Mouse (Mus musculus) lung, postnatal 4 days (tissue): Measurements from ENCODE around the gene Denr.
A peak's percentile ranks its signal among the peaks of the same experiment; 100 is the strongest.

Experiments
- DNase-seq, 2 experiments: peaks; one replicate each; pipeline ENCODE4 v3.0.0; 2021

Denr gene

GRCm38 (mm10) chr5:123906976-123907630, at the start of gene Denr:
TSS of gene Denr (plus strand) at chr5:123907175.
- peak; percentile 99 to 100 for DNase-seq

- DNase-seq: no peak
These were observed 48.2 kb upstream of the Denr start for GRCm38 (mm10) chr5:123858798-123859197.

- no peak for DNase-seq
These were observed 44.3 kb upstream of the Denr start for GRCm38 (mm10) chr5:123862374-123863350.

- DNase-seq: no peak
These were observed 43.0 kb upstream of the Denr start for GRCm38 (mm10) chr5:123863934-123864333.

- peak in 1 of 2 experiments; percentile 18 for DNase-seq
These were observed 41.6 kb upstream of the Denr start, which contains the start of gene Hcar2 for GRCm38 (mm10) chr5:123865365-123865764. TSS of gene Hcar2 (minus strand) at chr5:123865499.

GRCm38 (mm10) chr5:123866457-123866856, 40.5 kb upstream of the Denr start:
- DNase-seq: no peak

- no peak for DNase-seq
These were observed 37.4 kb upstream of the Denr start for GRCm38 (mm10) chr5:123869615-123870014.

GRCm38 (mm10) chr5:123874177-123874576, 32.8 kb upstream of the Denr start:
- DNase-seq: no peak

GRCm38 (mm10) chr5:123878056-123878455, 28.9 kb upstream of the Denr start:
- no peak for DNase-seq

GRCm38 (mm10) chr5:123879928-123880327, 27.0 kb upstream of the Denr start, which contains the start of gene Hcar1:
TSS of gene Hcar1 (minus strand) at chr5:123880020.
- peak; percentile 28 to 59 for DNase-seq

- no peak for DNase-seq
These were observed 26.2 kb upstream of the Denr start for GRCm38 (mm10) chr5:123880778-123881177.

- no peak for DNase-seq
These were observed 23.1 kb upstream of the Denr start for GRCm38 (mm10) chr5:123883891-123884290.

GRCm38 (mm10) chr5:123884332-123884731, 22.6 kb upstream of the Denr start:
- no peak for DNase-seq

GRCm38 (mm10) chr5:123886365-123886764, 20.6 kb upstream of the Denr start:
- DNase-seq: no peak

GRCm38 (mm10) chr5:123890312-123890711, 16.7 kb upstream of the Denr start:
- DNase-seq: no peak

GRCm38 (mm10) chr5:123890987-123891386, 16.0 kb upstream of the Denr start:
- no peak for DNase-seq

GRCm38 (mm10) chr5:123891669-123892068, 15.3 kb upstream of the Denr start:
- DNase-seq: peak; percentile 31 to 63

GRCm38 (mm10) chr5:123893520-123893919, 13.5 kb upstream of the Denr start:
- DNase-seq: no peak

GRCm38 (mm10) chr5:123896395-123896794, 10.6 kb upstream of the Denr start:
- DNase-seq: no peak

GRCm38 (mm10) chr5:123897352-123897751, 9.6 kb upstream of the Denr start:
- peak in 1 of 2 experiments; percentile 17 for DNase-seq

GRCm38 (mm10) chr5:123904059-123904672, 2.8 kb upstream of the Denr start:
- peak in 1 of 2 experiments; percentile 17 for DNase-seq

- no peak for DNase-seq
These were observed 614 bp upstream of the Denr start for GRCm38 (mm10) chr5:123906146-123906975.
